ENCODE assay signal across 8 mouse cellular contexts in the genomic region with DNA sequence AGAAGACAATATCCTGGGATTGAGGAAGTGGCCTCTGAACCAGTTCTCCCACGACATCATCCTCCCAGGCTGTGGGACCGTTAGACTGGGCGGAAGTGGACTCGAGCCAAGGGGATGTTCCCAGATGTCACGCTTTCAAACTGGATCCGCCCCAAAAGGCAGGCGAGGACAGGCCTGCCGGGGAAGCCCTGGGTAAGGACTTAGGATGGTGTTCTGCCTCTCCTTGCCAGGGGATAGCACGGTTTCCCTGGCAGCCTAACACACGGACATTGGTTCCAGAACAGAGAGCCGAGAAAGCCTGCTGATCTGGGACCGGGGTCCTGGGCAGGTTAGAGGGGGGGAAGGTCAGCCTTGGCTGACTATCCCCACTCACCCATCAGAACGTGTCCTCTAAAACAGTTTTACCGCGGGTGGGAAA. TPM values are rescaled to one million over a fixed set of nuclear protein-coding genes. Genes with fewer than 3 reads are reported as not detected.
DNase-seq lines count a peak whose midpoint lies in the region; ATAC-seq and TF ChIP-seq lines count a peak whose summit lies in the region.

No protein-coding gene starts in this region.

- H3K4me1 ChIP-seq in intestine, postnatal 0 days (replicated peaks; ENCODE audit: control insufficient read depth, insufficient read depth, low read length) = peaks cover 7% of the 10 kb centered on the region
- peaks cover 58% of the 10 kb centered on the region for H3K4me1 ChIP-seq in limb, embryonic 10.5 days

- ATAC-seq in cerebellum, adult (ENCODE audit: insufficient number of reproducible peaks, low FRiP score, low TSS enrichment) = no peak
- ATAC-seq in intestine, postnatal 0 days = peak; percentile 15; the same call in 1 of the 2 replicates
- ATAC-seq in megakaryocyte progenitor cell, adult 5-6 weeks (replicated peaks; ENCODE audit: poor library complexity) = peak; percentile 59

- 0 out of 2 replicates have a peak, but pooled peaks cover 8% of the 10 kb centered on the region for H3K36me3 ChIP-seq in intestine, postnatal 0 days (ENCODE audit: control insufficient read depth, insufficient read depth)
- peaks cover 48% of the 10 kb centered on the region for H3K36me3 ChIP-seq in limb, embryonic 10.5 days

- WGBS in intestine, postnatal 0 days = 10% methylated on average over 15 of the region's 15 CpGs
- WGBS in limb, embryonic 10.5 days = 1% methylated on average over 15 of the region's 15 CpGs

- no peaks in the 10 kb centered on the region for H3K9me3 ChIP-seq in intestine, postnatal 0 days (ENCODE audit: control insufficient read depth)
- no peaks in the 10 kb centered on the region for H3K9me3 ChIP-seq in limb, embryonic 10.5 days (replicated peaks)

- peak; percentile 70 for DNase-seq in cerebellum, adult 11 months
- peak; percentile 77 for DNase-seq in embryo, embryonic 10.5 days (ENCODE audit: low spot score)
- peak; percentile 100 for DNase-seq in heart, adult 11 months
- DNase-seq in limb, embryonic 10.5 days (ENCODE audit: low spot score) = peak; percentile 57
- DNase-seq in right cerebral cortex, postnatal 10 days (ENCODE audit: low spot score in 2 of 2) = peak; percentile 87 to 89

- H3K4me3 ChIP-seq in intestine, postnatal 0 days (ENCODE audit: low read depth, low read length) = peak overlapping the region; percentile 55
- H3K4me3 ChIP-seq in limb, embryonic 10.5 days = peak overlapping the region; percentile 92

- TF ChIP-seq CTCF in intestine, postnatal 0 days (IDR thresholded peaks at IDR 0.05; ENCODE audit: low read depth) = no peak

- peak overlapping the region; percentile 82 for H3K9ac ChIP-seq in intestine, postnatal 0 days (ENCODE audit: low read depth, low read length)

- H3K4me2 ChIP-seq in intestine, postnatal 0 days (replicated peaks; ENCODE audit: low read depth) = peak overlapping the region; percentile 91

- H3K27me3 ChIP-seq in intestine, postnatal 0 days (replicated peaks; ENCODE audit: control insufficient read depth, insufficient read depth, low read length) = peaks cover 19% of the 10 kb centered on the region
- H3K27me3 ChIP-seq in limb, embryonic 10.5 days (ENCODE audit: low read depth, poor library complexity, severe bottlenecking) = no peaks in the 10 kb centered on the region

- H3K27ac ChIP-seq in intestine, postnatal 0 days (ENCODE audit: low read depth, low read length) = peak overlapping the region; percentile 78; the same call in 1 of the 2 replicates
- H3K27ac ChIP-seq in limb, embryonic 10.5 days = peak overlapping the region; percentile 99

RNA-seq across cellular contexts. Expression of a gene that starts 1.4 kb away (rescaled TPM):
- 0.90 TPM in 2 replicates for polyA plus RNA-seq in intestine, postnatal 0 days (2015; fragmentation: Nextera tagmentation; extraction: Ambion mirVana)
- 5.3 and 5.7 TPM in 2 replicates for polyA plus RNA-seq in limb, embryonic 10.5 days (2016; fragmentation: Nextera tagmentation; extraction: Ambion mirVana)
- total RNA-seq in megakaryocyte progenitor cell, adult 5-6 weeks (2015) = 1.9 and 2.9 TPM in 2 replicates
- total RNA-seq in megakaryocyte progenitor cell, adult 5-6 weeks (2017) = 2.3 and 2.4 TPM in 2 replicates

RNA-seq across cellular contexts. Expression of a gene that starts 9.2 kb away (rescaled TPM):
- polyA plus RNA-seq in intestine, postnatal 0 days (2015; fragmentation: Nextera tagmentation; extraction: Ambion mirVana) = not detected in 2 replicates
- not detected in 2 replicates for polyA plus RNA-seq in limb, embryonic 10.5 days (2016; fragmentation: Nextera tagmentation; extraction: Ambion mirVana)
- total RNA-seq in megakaryocyte progenitor cell, adult 5-6 weeks (2015) = not detected in 2 replicates
- not detected in 2 replicates for total RNA-seq in megakaryocyte progenitor cell, adult 5-6 weeks (2017)

RNA-seq across cellular contexts. Expression of a gene that starts 57.4 kb away (rescaled TPM):
- 29.4 and 33.7 TPM in 2 replicates for polyA plus RNA-seq in intestine, postnatal 0 days (2015; fragmentation: Nextera tagmentation; extraction: Ambion mirVana)
- 24.0 and 27.3 TPM in 2 replicates for polyA plus RNA-seq in limb, embryonic 10.5 days (2016; fragmentation: Nextera tagmentation; extraction: Ambion mirVana)
- 90.6 and 93.0 TPM in 2 replicates for total RNA-seq in megakaryocyte progenitor cell, adult 5-6 weeks (2015)
- total RNA-seq in megakaryocyte progenitor cell, adult 5-6 weeks (2017) = 60.4 and 62.9 TPM in 2 replicates
